Mouse (Mus musculus): ENCODE measurements around the gene Atp6v1g2. TPM values are rescaled to one million over a fixed set of nuclear protein-coding genes. Genes with fewer than 3 reads are reported as not detected.
"Not testable (repeated sequence)": the region's sequence is repeated elsewhere in the genome, so short reads cannot be mapped to it uniquely, and the experiment has no call there.

The Atp6v1g2 gene
- polyA plus RNA-seq, 1 experiment from 2014 or later = 41.6 TPM

DNA sequence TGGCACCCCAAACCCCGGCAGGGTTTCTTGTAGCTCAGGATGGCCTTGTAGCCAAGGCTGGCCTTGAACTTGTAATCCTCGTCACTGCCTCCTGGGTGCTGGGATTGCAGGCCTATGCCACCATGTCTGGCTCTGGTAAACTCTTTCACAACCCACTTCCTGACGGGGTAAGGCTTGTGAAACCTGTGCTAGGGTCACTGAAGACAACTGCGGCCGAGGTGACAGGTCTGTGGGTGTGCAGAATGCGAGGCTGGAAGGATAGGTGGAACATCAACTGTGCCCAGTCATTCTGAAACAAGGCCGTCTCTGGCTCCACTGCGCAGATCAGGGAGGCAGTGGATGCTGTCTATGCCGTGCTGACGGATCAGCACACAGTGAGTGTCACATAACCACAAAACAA lies 2.4 kb upstream of the Atp6v1g2 start:
- no peak overlapping the region for H3K4me2 ChIP-seq (replicated peaks)
- no peak overlapping the region for H3K27ac ChIP-seq
- peaks cover 21% of the 10 kb centered on the region for H3K4me1 ChIP-seq (replicated peaks)
- no peaks in the 10 kb centered on the region for H3K27me3 ChIP-seq
- no peak for ATAC-seq
- WGBS = 95% methylated on average over 10 of the region's 10 CpGs
- H3K9me3 ChIP-seq = no peaks in the 10 kb centered on the region
- H3K4me3 ChIP-seq (replicated peaks) = no peak overlapping the region
- H3K36me3 ChIP-seq = peaks cover 49% of the 10 kb centered on the region
- H3K9ac ChIP-seq (replicated peaks) = no peak overlapping the region

DNA sequence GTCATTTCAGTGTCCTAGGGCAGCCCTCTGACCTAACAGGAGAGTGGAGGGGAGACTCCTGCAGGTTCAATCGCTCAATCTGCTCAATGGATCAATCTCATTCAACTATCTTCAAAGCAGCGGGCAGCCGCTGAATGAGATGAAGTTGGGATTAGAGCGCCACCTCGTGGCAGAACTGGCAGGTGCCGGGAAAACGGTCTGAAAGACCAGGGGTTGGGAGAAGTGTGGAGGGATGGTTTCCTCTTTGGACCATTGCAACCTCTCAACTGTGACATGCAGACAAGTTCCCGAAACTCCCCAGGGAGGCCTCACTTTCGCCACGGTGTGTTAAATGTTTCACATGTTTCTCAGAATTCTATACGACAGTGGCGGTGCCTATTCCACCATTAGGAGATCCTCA lies 1.4 kb upstream of the Atp6v1g2 start:
- 12% methylated on average over 12 of the region's 12 CpGs for WGBS
- peak overlapping the region; percentile 32; the same call in 1 of the 2 replicates for H3K9ac ChIP-seq (replicated peaks)
- H3K9me3 ChIP-seq = no peaks in the 10 kb centered on the region
- peaks cover 28% of the 10 kb centered on the region for H3K4me1 ChIP-seq (replicated peaks)
- peaks cover 45% of the 10 kb centered on the region for H3K36me3 ChIP-seq
- H3K4me2 ChIP-seq (replicated peaks) = peak overlapping the region; percentile 23; the same call in 1 of the 2 replicates
- no peak overlapping the region; the same call in 1 of the 2 replicates for H3K4me3 ChIP-seq (replicated peaks)
- no peak for ATAC-seq
- no peak overlapping the region for H3K27ac ChIP-seq
- H3K27me3 ChIP-seq = no peaks in the 10 kb centered on the region

DNA sequence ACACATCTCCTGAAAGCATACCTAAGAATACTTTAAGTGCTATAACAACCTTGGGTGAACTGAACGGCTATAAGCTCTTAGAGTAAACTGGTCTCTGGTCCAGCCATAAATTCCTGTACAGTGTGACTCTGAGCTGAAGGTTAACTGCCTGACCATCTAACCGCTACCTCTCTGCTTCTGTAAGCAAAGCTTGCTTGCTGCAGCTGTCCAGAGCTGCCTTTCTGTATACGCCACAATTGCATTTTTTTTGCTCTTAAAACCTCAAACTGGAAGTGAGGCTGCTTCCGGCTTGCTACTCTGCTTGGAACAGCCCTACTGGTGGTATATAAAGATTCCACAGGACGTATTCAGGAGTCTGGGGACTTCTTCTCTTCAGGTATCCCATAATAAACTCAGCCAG lies 801 bp upstream of the Atp6v1g2 start:
- Histone ChIP-seq H3K27ac (no peak overlapping the region), H3K36me3 (peaks cover 39% of the 10 kb centered on the region), H3K4me2 (replicated peaks) (no peak overlapping the region), H3K9ac (replicated peaks) (no peak overlapping the region), H3K27me3 (no peaks in the 10 kb centered on the region), H3K9me3 (no peaks in the 10 kb centered on the region), H3K4me1 (replicated peaks) (peaks cover 33% of the 10 kb centered on the region), H3K4me3 (replicated peaks) (no peak overlapping the region)
- no peak for ATAC-seq
- WGBS = 88% methylated on average over 5 of the region's 5 CpGs

DNA sequence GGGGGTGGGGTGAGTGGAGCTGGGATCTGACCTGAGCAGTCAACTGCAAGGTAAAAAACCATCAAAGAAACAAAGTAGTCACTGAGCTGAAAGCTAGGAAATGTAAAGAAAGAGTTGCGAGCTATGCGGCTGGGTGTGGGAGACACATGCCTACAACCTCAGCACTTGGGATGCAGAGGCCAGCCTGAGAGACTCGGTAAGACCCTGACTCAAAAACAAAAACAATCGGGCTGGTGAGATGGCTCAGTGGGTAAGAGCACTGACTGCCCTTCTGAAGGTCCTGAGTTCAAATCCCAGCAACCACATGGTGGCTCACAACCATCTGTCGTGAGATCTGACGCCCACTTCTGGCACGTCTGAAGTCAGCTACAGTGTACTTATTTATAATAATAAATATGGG lies 630 bp downstream of the Atp6v1g2 start:
- not testable (repeated sequence) for ATAC-seq
- peaks cover 33% of the 10 kb centered on the region for H3K4me1 ChIP-seq (replicated peaks)

DNA sequence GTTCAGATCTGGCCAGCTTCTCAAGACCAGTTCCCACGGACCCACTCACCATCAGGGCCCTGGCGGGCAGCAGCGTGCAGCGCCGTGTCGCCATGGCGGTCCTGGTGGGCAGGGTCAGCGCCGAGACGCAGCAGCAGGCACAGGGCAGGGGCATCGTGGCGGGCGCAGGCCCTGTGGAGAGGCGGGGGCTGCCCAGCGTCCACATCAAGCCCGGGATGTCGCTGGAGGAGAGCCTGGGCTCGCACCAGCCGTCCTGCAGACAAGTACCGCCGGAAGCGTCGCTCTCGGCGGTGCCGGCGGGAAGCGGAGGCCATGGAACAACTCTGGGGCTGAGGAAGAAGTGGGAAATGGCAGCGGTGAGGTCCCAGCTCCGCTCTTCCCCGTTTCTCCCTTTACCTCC lies 1.4 kb downstream of the Atp6v1g2 start:
- WGBS = 8% methylated on average over 31 of the region's 31 CpGs
- Histone ChIP-seq H3K9ac (replicated peaks) (peak overlapping the region; percentile 86), H3K27me3 (no peaks in the 10 kb centered on the region), H3K4me3 (replicated peaks) (peak overlapping the region; percentile 62), H3K4me1 (replicated peaks) (peaks cover 33% of the 10 kb centered on the region), H3K4me2 (replicated peaks) (peak overlapping the region; percentile 96), H3K9me3 (no peaks in the 10 kb centered on the region), H3K27ac (peak overlapping the region; percentile 95), H3K36me3 (peaks cover 16% of the 10 kb centered on the region)
- ATAC-seq = no peak

More for the DNA sequence above, 630 bp downstream of the Atp6v1g2 start:
- not testable (repeated sequence) for H3K27ac ChIP-seq; H3K9me3 ChIP-seq; H3K27me3 ChIP-seq; H3K9ac ChIP-seq (replicated peaks)
- WGBS = 88% methylated on average over 7 of the region's 7 CpGs
- peak overlapping the region; percentile 62; the same call in 1 of the 2 replicates for H3K4me3 ChIP-seq (replicated peaks)
- H3K4me2 ChIP-seq (replicated peaks) = peak overlapping the region; percentile 96
- H3K36me3 ChIP-seq = peaks cover 25% of the 10 kb centered on the region

DNA sequence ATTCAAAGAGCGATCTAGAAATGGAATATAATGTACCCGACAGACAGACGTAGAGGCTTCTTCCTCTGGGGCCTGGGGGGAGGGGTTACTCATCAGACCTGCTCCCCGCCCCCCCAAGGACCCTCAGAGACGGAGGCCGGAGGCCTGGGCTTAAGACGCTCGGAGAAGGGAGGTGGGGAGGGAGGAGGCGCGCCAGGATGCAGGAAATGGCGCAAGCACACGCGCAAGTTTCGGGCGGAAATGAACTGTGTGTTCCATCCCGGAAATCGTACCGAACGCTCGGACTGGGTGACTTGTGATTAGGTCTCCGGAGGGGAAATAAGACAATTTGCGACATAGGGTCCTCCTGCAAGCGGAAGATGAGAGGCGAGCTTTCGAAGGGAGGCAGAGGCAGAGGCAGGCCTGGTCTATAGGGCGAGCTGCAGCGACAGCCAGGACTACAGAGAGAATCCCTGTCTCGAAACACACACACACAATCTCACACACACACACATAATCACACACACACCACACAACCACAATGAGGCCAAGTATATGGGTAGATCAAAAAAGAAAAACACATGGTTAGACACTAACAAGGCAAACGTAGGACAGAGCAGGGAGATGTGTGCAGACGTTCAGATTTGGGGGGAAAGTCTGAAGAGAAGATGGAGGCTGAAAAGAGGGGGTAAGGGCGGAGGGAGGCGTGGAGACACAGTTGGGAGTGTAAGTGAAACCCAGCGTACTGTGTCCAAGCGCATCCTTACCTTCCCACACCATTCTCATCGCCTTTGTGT lies 2.3 kb downstream of the Atp6v1g2 start, which contains the start of gene Nfkbil1:
Gene Nfkbil1 (minus strand): TSS at position 179 of the 776 bp plus-strand sequence.
- peak within 1 kb of the TSS; percentile 86 for H3K9ac ChIP-seq (replicated peaks)
- H3K4me1 ChIP-seq (replicated peaks) = peaks cover 40% of the 10 kb centered on the region
- WGBS = under 1% methylated on average over 35 of the region's 35 CpGs
- peak within 1 kb of the TSS; percentile 62 for H3K4me3 ChIP-seq (replicated peaks)
- peak; percentile 77 for ATAC-seq
- H3K36me3 ChIP-seq = peaks cover 10% of the 10 kb centered on the region
- H3K9me3 ChIP-seq = no peaks in the 10 kb centered on the region
- peak within 1 kb of the TSS; percentile 95 for H3K27ac ChIP-seq
- peak within 1 kb of the TSS; percentile 96 for H3K4me2 ChIP-seq (replicated peaks)
- no peaks in the 10 kb centered on the region for H3K27me3 ChIP-seq

DNA sequence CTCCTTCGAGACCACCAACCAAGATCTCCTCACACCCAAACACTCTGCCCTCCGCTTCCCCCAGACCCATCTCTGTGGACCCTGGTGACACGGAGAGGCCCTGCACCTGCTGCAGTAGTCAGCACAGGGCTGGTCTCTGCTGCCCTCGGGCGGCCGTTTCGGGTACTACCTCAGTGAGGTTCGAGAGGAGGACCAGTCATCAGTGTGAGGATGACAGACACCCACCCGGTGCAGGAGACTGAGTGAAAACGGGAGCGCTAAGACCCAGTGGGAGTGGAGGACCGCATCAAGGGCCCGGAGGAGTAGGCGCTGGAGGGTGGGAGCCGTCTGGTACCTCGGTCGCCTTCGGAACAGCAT lies 2.9 kb downstream of the Atp6v1g2 start:
- Histone ChIP-seq H3K9ac (replicated peaks) (peak overlapping the region; percentile 86), H3K4me2 (replicated peaks) (peak overlapping the region; percentile 96), H3K27ac (peak overlapping the region; percentile 95), H3K4me3 (replicated peaks) (peak overlapping the region; percentile 62), H3K4me1 (replicated peaks) (peaks cover 42% of the 10 kb centered on the region), H3K36me3 (peaks cover 5% of the 10 kb centered on the region; the same call in 1 of the 2 replicates), H3K27me3 (no peaks in the 10 kb centered on the region), H3K9me3 (no peaks in the 10 kb centered on the region)
- 2% methylated on average over 18 of the region's 18 CpGs for WGBS
- peak; percentile 83 for ATAC-seq

DNA sequence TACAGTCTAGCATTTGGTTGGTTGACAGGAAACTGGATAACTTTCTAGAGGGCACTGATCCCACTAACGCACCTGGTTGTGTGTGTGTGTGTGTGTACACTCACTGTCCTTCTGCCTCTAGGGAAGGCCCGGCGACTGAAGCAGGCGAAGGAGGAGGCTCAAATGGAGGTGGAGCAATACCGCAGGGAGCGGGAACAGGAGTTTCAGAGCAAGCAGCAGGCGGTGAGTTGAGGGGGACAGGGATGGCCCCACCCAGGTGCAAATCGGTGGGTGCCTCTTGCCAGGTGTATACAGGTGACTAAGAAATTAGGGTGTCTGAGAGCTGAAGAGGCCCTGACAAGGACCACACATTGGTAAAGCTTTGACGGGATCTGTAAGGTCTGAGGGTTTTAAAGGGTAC lies 3.5 kb downstream of the Atp6v1g2 start:
- ATAC-seq = no peak

DNA sequence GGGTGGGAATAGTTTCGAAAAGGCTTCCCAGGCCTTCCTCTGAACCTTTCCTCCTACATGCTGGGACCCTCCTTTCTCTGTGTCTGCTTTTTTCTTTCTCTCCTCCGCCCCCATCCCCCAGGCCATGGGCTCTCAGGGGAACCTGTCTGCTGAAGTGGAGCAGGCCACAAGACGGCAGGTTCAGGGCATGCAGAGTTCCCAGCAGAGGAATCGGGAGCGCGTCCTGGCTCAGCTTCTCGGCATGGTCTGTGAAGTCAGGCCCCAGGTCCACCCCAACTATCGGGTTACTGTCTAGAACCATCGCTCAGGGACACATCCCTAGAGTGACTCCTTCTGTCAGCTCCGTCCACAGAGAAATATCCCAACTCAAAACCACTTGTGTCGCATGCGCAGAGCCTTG lies 4.0 kb downstream of the Atp6v1g2 start:
- ATAC-seq = no peak
- WGBS = 92% methylated on average over 12 of the region's 12 CpGs

More for the DNA sequence above, 3.5 kb downstream of the Atp6v1g2 start:
- peak overlapping the region; percentile 62 for H3K4me3 ChIP-seq (replicated peaks)
- peaks cover 38% of the 10 kb centered on the region for H3K4me1 ChIP-seq (replicated peaks)
- H3K9me3 ChIP-seq = no peaks in the 10 kb centered on the region
- H3K36me3 ChIP-seq = peaks cover 5% of the 10 kb centered on the region; the same call in 1 of the 2 replicates
- H3K4me2 ChIP-seq (replicated peaks) = peak overlapping the region; percentile 96
- peak overlapping the region; percentile 95 for H3K27ac ChIP-seq
- WGBS = 79% methylated on average over 9 of the region's 9 CpGs
- H3K9ac ChIP-seq (replicated peaks) = peak overlapping the region; percentile 86
- H3K27me3 ChIP-seq = no peaks in the 10 kb centered on the region

DNA sequence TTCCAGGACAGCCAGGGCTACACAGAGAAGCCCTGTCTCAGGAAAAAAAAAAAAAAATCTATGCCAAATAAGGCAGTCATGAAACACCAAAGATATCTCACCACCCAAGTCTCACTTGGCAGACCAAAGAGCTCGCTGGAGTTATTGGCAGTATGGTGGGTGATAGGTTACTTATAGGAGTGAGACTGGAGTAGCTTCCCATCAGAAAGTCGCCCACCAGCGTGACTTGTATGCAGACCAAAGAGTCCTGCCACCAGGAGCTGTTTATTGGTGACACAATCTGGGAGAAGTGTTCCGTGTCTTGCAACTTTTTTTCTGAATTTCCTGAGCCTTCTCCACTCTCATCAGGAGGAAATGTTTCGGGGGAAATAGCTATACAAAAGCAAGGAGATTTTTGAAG lies 6.2 kb downstream of the Atp6v1g2 start:
- Histone ChIP-seq H3K27me3 (no peaks in the 10 kb centered on the region), H3K9me3 (no peaks in the 10 kb centered on the region), H3K9ac (replicated peaks) (no peak overlapping the region), H3K4me1 (replicated peaks) (peaks cover 43% of the 10 kb centered on the region), H3K4me2 (replicated peaks) (no peak overlapping the region), H3K36me3 (peaks cover 13% of the 10 kb centered on the region), H3K27ac (no peak overlapping the region), H3K4me3 (replicated peaks) (no peak overlapping the region)
- ATAC-seq = no peak
- 87% methylated on average over 5 of the region's 5 CpGs for WGBS

More for the DNA sequence above, 4.0 kb downstream of the Atp6v1g2 start:
- Histone ChIP-seq H3K4me2 (replicated peaks) (peak overlapping the region; percentile 96), H3K4me3 (replicated peaks) (peak overlapping the region; percentile 62; the same call in 1 of the 2 replicates), H3K9ac (replicated peaks) (peak overlapping the region; percentile 23; the same call in 1 of the 2 replicates), H3K27me3 (no peaks in the 10 kb centered on the region), H3K9me3 (no peaks in the 10 kb centered on the region), H3K27ac (no peak overlapping the region), H3K36me3 (peaks cover 5% of the 10 kb centered on the region; the same call in 1 of the 2 replicates), H3K4me1 (replicated peaks) (peaks cover 38% of the 10 kb centered on the region)

DNA sequence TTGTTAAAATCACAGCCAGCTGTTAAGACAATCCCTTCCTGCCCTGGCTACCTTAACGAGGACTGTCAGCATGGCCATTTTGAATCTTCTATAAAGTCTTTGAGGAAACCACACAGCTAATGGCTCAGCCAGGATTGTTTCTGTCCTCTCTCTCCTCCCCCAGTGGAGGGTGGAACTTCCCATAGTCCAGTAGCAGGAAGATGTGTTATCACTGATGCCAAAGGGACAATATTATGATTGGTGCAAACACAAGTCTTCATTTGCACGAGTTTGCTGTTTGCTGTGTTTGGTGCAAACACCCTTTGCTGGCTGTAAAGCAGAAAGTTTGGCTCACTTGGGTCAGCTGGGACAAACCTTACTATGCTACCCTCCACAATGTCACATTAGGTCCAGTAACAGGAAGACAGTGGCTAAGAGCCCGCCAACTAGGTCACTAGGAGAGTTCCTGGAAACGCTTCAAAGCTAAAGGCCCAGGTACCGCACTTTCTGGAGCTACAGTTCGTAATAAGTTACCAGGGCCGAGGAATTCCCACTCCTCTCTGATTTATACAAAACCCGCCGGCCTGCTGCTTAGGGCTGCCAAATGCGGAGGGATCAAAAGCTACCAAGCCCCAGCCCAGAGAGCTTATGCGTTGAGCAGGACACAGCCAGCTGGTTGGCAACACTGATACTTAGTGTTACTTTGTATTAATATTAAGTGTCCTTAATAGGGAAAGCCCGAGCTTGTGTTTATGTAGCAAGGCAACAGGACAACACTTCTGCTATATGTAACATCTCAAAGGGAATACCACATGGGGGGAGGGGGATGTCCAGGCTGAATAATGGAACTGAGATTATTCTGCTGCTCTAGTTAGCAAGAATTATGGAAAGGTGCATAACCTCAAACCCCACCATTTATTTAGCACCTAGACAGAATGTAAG lies 7.2 kb downstream of the Atp6v1g2 start:
- no peaks in the 10 kb centered on the region for H3K27me3 ChIP-seq
- ATAC-seq = peak; percentile 0; the same call in 1 of the 2 replicates

More for the DNA sequence above, 7.2 kb downstream of the Atp6v1g2 start:
- Histone ChIP-seq H3K9me3 (no peaks in the 10 kb centered on the region), H3K4me3 (replicated peaks) (peak overlapping the region; percentile 96), H3K27ac (peak overlapping the region; percentile 99), H3K4me1 (replicated peaks) (peaks cover 47% of the 10 kb centered on the region), H3K9ac (replicated peaks) (peak overlapping the region; percentile 100), H3K4me2 (replicated peaks) (peak overlapping the region; percentile 87), H3K36me3 (peaks cover 23% of the 10 kb centered on the region)
- 31% methylated on average over 12 of the region's 12 CpGs for whole genome bisulfite sequencing
